Mouse (Mus musculus) liver, embryonic 16.5 days (tissue): Measurements from ENCODE around the gene Bend4. TPM values are rescaled to one million over a fixed set of nuclear protein-coding genes. Genes with fewer than 3 reads are reported as not detected.

Experiments used
- ATAC-seq: fragments of 200-750 bp; cut with Nextera tagmentation; 2 replicates; pipeline ENCODE4 v1.8.0; 2017; ENCODE audit warnings: low read depth, mild to moderate bottlenecking, moderate number of reproducible peaks, moderate library complexity
- H3K27ac ChIP-seq: fragments of 300-500 bp; sonication (generic); 2 replicates; pipeline ENCODE4 v1.5.1; 2014; ENCODE audit warnings: mild to moderate bottlenecking, low read length
- H3K27me3 ChIP-seq: fragments of 300-500 bp; sonication (generic); 2 replicates; pipeline ENCODE4 v1.6.1; 2014; ENCODE audit warnings: low read depth, low read length, mixed read lengths; ENCODE audit not compliant: control insufficient read depth, insufficient read depth
- H3K36me3 ChIP-seq: fragments of 300-500 bp; sonication (generic); 2 replicates; pipeline ENCODE4 v1.6.1; 2014; ENCODE audit warnings: mild to moderate bottlenecking; ENCODE audit not compliant: control insufficient read depth, insufficient read depth
- H3K4me1 ChIP-seq: fragments of 300-500 bp; sonication (generic); 2 replicates; pipeline ENCODE4 v1.6.1; 2014; ENCODE audit warnings: low read depth, low read length, mixed read lengths; ENCODE audit not compliant: control insufficient read depth
- H3K4me2 ChIP-seq: fragments of 300-500 bp; sonication (generic); 2 replicates; pipeline ENCODE4 v1.6.1; 2014; ENCODE audit warnings: low read depth, low read length, mixed read lengths
- H3K4me3 ChIP-seq: fragments of 300-500 bp; sonication (generic); 2 replicates; pipeline ENCODE4 v1.5.1; 2014; ENCODE audit warnings: low read depth, mild to moderate bottlenecking, low read length
- H3K9ac ChIP-seq: fragments of 300-500 bp; sonication (generic); 2 replicates; pipeline ENCODE4 v1.6.1; 2014; ENCODE audit warnings: low read depth, low read length
- H3K9me3 ChIP-seq: fragments of 300-500 bp; sonication (generic); replicated peaks from 2 replicates; pipeline ENCODE4 v1.6.1; 2016; ENCODE audit warnings: low read length; ENCODE audit not compliant: control insufficient read depth
- WGBS: fragments of 180-500 bp; shearing (Covaris S2); extraction: QIAGEN DNeasy Blood & Tissue Kit; methylation state at CpG from one replicate; pipeline ENCODE4 v1.1.7; 2014; ENCODE audit not compliant: insufficient replicate concordance; 5-methylcytosine and 5-hydroxymethylcytosine counted together
- polyA plus RNA-seq: library from polyadenylated mRNA; unstranded; fragments of >200 nt; fragmentation: Nextera tagmentation; extraction: Ambion mirVana; gene quantifications from 2 replicates; pipeline ENCODE4 v1.2.1, GENCODE M21; 2015

The Bend4 gene
- polyA plus RNA-seq, 1 experiment from 2014 or later, result 0.38 TPM

- Histone ChIP-seq H3K27me3 (no peaks in the 10 kb centered on the region), H3K9ac (no peak overlapping the region), H3K4me2 (no peak overlapping the region), H3K4me3 (no peak overlapping the region), H3K27ac (no peak overlapping the region), H3K4me1 (no peaks in the 10 kb centered on the region), H3K36me3 (no peaks in the 10 kb centered on the region), H3K9me3 (no peaks in the 10 kb centered on the region)
- no peak for ATAC-seq
- 72% methylated on average over 12 of the region's 12 CpGs for WGBS
Measured at GRCm38 (mm10) chr5:67400608-67401480, 27.3 kb downstream of the Bend4 start.

GRCm38 (mm10) chr5:67399876-67400607 is 28.1 kb downstream of the Bend4 start:
- WGBS, result 76% methylated on average over 28 of the region's 28 CpGs
- no peaks in the 10 kb centered on the region for H3K36me3 ChIP-seq
- H3K27me3 ChIP-seq, result no peaks in the 10 kb centered on the region
- no peak overlapping the region for H3K9ac ChIP-seq
- ATAC-seq, result no peak
- H3K27ac ChIP-seq, result no peak overlapping the region
- H3K4me2 ChIP-seq, result no peak overlapping the region
- no peaks in the 10 kb centered on the region for H3K9me3 ChIP-seq
- no peak overlapping the region for H3K4me3 ChIP-seq
- H3K4me1 ChIP-seq, result no peaks in the 10 kb centered on the region

- WGBS, result 81% methylated on average over 14 of the region's 14 CpGs
- no peaks in the 10 kb centered on the region for H3K36me3 ChIP-seq
- no peaks in the 10 kb centered on the region for H3K27me3 ChIP-seq
- H3K4me2 ChIP-seq, result no peak overlapping the region
- no peak overlapping the region for H3K27ac ChIP-seq
- no peak for ATAC-seq
- no peak overlapping the region for H3K9ac ChIP-seq
- no peaks in the 10 kb centered on the region for H3K9me3 ChIP-seq
- no peaks in the 10 kb centered on the region for H3K4me1 ChIP-seq
- no peak overlapping the region for H3K4me3 ChIP-seq
Measured at GRCm38 (mm10) chr5:67397186-67397585, 30.9 kb downstream of the Bend4 start.

- no peaks in the 10 kb centered on the region for H3K4me1 ChIP-seq
- no peak overlapping the region for H3K4me2 ChIP-seq
- no peaks in the 10 kb centered on the region for H3K27me3 ChIP-seq
- no peak for ATAC-seq
- no peak overlapping the region for H3K27ac ChIP-seq
- H3K36me3 ChIP-seq, result no peaks in the 10 kb centered on the region
- 12% methylated on average over 11 of the region's 11 CpGs for WGBS
- H3K9me3 ChIP-seq, result no peaks in the 10 kb centered on the region
- H3K9ac ChIP-seq, result no peak overlapping the region
- H3K4me3 ChIP-seq, result no peak overlapping the region
Measured at GRCm38 (mm10) chr5:67395211-67395851, 32.8 kb downstream of the Bend4 start.

GRCm38 (mm10) chr5:67393951-67394350 is 34.2 kb downstream of the Bend4 start:
- no peak for ATAC-seq
- Histone ChIP-seq H3K9ac (no peak overlapping the region), H3K4me1 (no peaks in the 10 kb centered on the region), H3K4me3 (no peak overlapping the region), H3K27me3 (no peaks in the 10 kb centered on the region), H3K9me3 (no peaks in the 10 kb centered on the region), H3K27ac (no peak overlapping the region), H3K36me3 (no peaks in the 10 kb centered on the region), H3K4me2 (no peak overlapping the region)
- 62% methylated on average over 6 of the region's 6 CpGs for WGBS

- Histone ChIP-seq H3K4me1 (no peaks in the 10 kb centered on the region), H3K4me3 (no peak overlapping the region), H3K36me3 (no peaks in the 10 kb centered on the region), H3K9me3 (no peaks in the 10 kb centered on the region), H3K27ac (no peak overlapping the region), H3K4me2 (no peak overlapping the region), H3K27me3 (no peaks in the 10 kb centered on the region), H3K9ac (no peak overlapping the region)
- no peak for ATAC-seq
- 65% methylated on average over 7 of the region's 7 CpGs for WGBS
Measured at GRCm38 (mm10) chr5:67382556-67382955, 45.6 kb downstream of the Bend4 start.

- Histone ChIP-seq H3K4me3 (no peak overlapping the region), H3K9me3 (no peaks in the 10 kb centered on the region), H3K36me3 (no peaks in the 10 kb centered on the region), H3K27ac (no peak overlapping the region), H3K4me1 (no peaks in the 10 kb centered on the region), H3K9ac (no peak overlapping the region), H3K27me3 (no peaks in the 10 kb centered on the region), H3K4me2 (no peak overlapping the region)
- no peak for ATAC-seq
- WGBS, result 73% methylated on average over 2 of the region's 2 CpGs
Measured at GRCm38 (mm10) chr5:67381690-67382089, 46.4 kb downstream of the Bend4 start.

- WGBS, result 29% methylated on average over 8 of the region's 8 CpGs
- H3K4me1 ChIP-seq, result no peaks in the 10 kb centered on the region
- no peak overlapping the region for H3K9ac ChIP-seq
- no peak overlapping the region for H3K4me3 ChIP-seq
- no peak overlapping the region for H3K4me2 ChIP-seq
- H3K9me3 ChIP-seq, result no peaks in the 10 kb centered on the region
- no peak for ATAC-seq
- H3K27ac ChIP-seq, result no peak overlapping the region
- H3K36me3 ChIP-seq, result no peaks in the 10 kb centered on the region
- H3K27me3 ChIP-seq, result no peaks in the 10 kb centered on the region
Measured at GRCm38 (mm10) chr5:67377044-67377621, 51.0 kb downstream of the Bend4 start.
